Mouse (Mus musculus) lung, embryonic 14.5 days (tissue): Measurements from ENCODE around the gene Sfxn3. TPM values are rescaled to one million over a fixed set of nuclear protein-coding genes. Genes with fewer than 3 reads are reported as not detected.

Experiments used
- ATAC-seq: fragments of 200-750 bp; cut with Nextera tagmentation; 2 replicates; pipeline ENCODE4 v1.8.0; 2017; ENCODE audit warnings: mild to moderate bottlenecking, moderate TSS enrichment, moderate library complexity; ENCODE audit not compliant: insufficient read depth
- DNase-seq: peaks from one replicate; pipeline ENCODE4 v3.0.0-alpha.2; 2015
- H3K27ac ChIP-seq: fragments of 300-500 bp; sonication (generic); 2 replicates; pipeline ENCODE4 v1.5.1; 2014; ENCODE audit warnings: low read depth, mild to moderate bottlenecking, moderate library complexity
- H3K27me3 ChIP-seq: fragments of 300-500 bp; sonication (generic); 2 replicates; pipeline ENCODE4 v1.6.1; 2014; ENCODE audit warnings: low read length, control low read depth; ENCODE audit not compliant: insufficient read depth
- H3K36me3 ChIP-seq: fragments of 300-500 bp; sonication (generic); 2 replicates; pipeline ENCODE4 v1.6.1; 2014; ENCODE audit warnings: control low read depth; ENCODE audit not compliant: insufficient read depth
- H3K4me1 ChIP-seq: fragments of 300-500 bp; sonication (generic); 2 replicates; pipeline ENCODE4 v1.6.1; 2014; ENCODE audit warnings: antibody characterized with exemption, control low read depth; ENCODE audit not compliant: insufficient read depth
- H3K4me2 ChIP-seq: fragments of 300-500 bp; sonication (generic); 2 replicates; pipeline ENCODE4 v1.6.1; 2014; ENCODE audit warnings: mild to moderate bottlenecking
- H3K4me3 ChIP-seq: fragments of 300-500 bp; sonication (generic); 2 replicates; pipeline ENCODE4 v1.5.1; 2014; ENCODE audit warnings: low read depth, low read length
- H3K9ac ChIP-seq: fragments of 300-500 bp; sonication (generic); 2 replicates; pipeline ENCODE4 v1.6.1; 2014
- H3K9me3 ChIP-seq: fragments of 300-500 bp; sonication (generic); 2 replicates; pipeline ENCODE4 v1.6.1; 2016; ENCODE audit warnings: low read depth, low read length, control low read depth
- CTCF ChIP-seq: IDR thresholded peaks from 2 replicates; pipeline ENCODE4 v1.5.1; 2016; ENCODE audit warnings: antibody characterized with exemption, low read depth
- WGBS: fragments of 180-500 bp; shearing (Covaris S2); extraction: QIAGEN DNeasy Blood & Tissue Kit; methylation state at CpG from one replicate; pipeline ENCODE4 v1.1.7; 2014; 5-methylcytosine and 5-hydroxymethylcytosine counted together
- polyA plus RNA-seq: library from polyadenylated mRNA; unstranded; fragments of >200 nt; fragmentation: Nextera tagmentation; extraction: Ambion mirVana; gene quantifications from 2 replicates; pipeline ENCODE4 v1.2.1, GENCODE M21; 2014

Gene Sfxn3
- polyA plus RNA-seq, 1 experiment from 2014 or later: 18.3 TPM

- H3K4me1 ChIP-seq: no peaks in the 10 kb centered on the region
- ATAC-seq: no peak
- H3K9me3 ChIP-seq: no peaks in the 10 kb centered on the region
- H3K27ac ChIP-seq: no peak overlapping the region
- no peak overlapping the region for H3K9ac ChIP-seq
- WGBS: 48% methylated on average over 13 of the region's 13 CpGs
- TF ChIP-seq CTCF: no peak
- H3K4me2 ChIP-seq: no peak overlapping the region
- H3K36me3 ChIP-seq: no peaks in the 10 kb centered on the region
- DNase-seq: no peak
- no peak overlapping the region for H3K4me3 ChIP-seq
- peaks cover 35% of the 10 kb centered on the region for H3K27me3 ChIP-seq
These were observed 7.1 kb upstream of the Sfxn3 start for GRCm38 (mm10) chr19:45040214-45040613.

DNA sequence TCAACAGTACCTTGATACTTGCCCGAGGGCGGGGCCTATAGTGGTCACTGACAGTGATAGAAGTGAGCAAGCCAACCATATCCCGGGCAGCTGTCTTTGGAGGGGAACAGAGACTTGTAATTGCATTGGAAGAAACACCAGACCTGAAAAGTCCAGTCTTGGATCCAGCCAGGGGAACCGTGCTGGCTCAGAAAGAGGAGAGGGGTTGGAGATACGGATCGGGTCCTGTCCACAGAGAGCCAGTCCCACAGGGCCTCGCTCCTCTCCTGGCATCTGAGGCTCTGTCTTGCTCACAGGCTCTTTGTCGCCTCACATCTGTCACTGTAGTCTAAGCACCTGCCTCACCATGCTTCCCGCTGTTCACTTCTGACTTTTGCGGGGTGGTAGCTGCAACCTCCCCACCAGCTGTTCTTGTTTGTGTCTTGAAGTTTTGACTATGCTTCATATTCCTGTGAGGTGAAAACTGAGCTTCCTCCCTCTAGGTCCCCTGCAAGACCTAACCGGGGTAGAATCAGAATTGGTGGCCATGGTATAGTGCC lies 2.8 kb upstream of the Sfxn3 start:
- WGBS: 54% methylated on average over 11 of the region's 11 CpGs
- H3K27me3 ChIP-seq: peaks cover 42% of the 10 kb centered on the region
- TF ChIP-seq CTCF: no peak

DNA sequence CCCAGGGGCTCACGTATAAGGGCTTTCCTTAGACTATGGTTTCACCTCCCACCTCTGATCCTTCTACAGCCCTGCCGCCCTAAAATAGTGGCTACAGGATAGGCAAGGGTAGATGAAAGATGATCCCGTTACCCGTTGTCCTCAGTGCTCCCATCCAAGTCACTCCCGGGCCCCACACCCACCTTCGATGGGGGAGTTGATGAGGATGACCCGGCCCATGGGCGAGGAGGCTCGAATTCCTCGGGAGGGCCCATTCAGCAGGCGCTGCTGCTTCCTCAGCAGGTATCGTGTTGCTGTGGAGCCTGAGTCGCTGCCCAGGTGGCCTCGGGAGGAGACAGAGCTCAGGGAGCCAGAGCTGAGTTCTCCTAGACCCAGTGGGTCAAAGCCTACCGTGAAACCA lies 2.1 kb upstream of the Sfxn3 start:
- peaks cover 38% of the 10 kb centered on the region for H3K27me3 ChIP-seq
- H3K4me3 ChIP-seq: no peak overlapping the region
- no peak for DNase-seq
- 31% methylated on average over 15 of the region's 15 CpGs for WGBS
- ATAC-seq: no peak
- no peak for TF ChIP-seq CTCF
- H3K9ac ChIP-seq: no peak overlapping the region
- no peak overlapping the region for H3K27ac ChIP-seq
- 0 out of 2 replicates have a peak, but pooled peaks cover 2% of the 10 kb centered on the region for H3K36me3 ChIP-seq
- H3K9me3 ChIP-seq: no peaks in the 10 kb centered on the region
- 0 out of 2 replicates have a peak, but pooled peaks cover 7% of the 10 kb centered on the region for H3K4me1 ChIP-seq
- H3K4me2 ChIP-seq: no peak overlapping the region

More for the DNA sequence above, 2.8 kb upstream of the Sfxn3 start:
- H3K4me3 ChIP-seq: no peak overlapping the region
- no peaks in the 10 kb centered on the region for H3K36me3 ChIP-seq
- no peak overlapping the region for H3K4me2 ChIP-seq
- H3K9ac ChIP-seq: no peak overlapping the region
- 0 out of 2 replicates have a peak, but pooled peaks cover 7% of the 10 kb centered on the region for H3K4me1 ChIP-seq
- no peaks in the 10 kb centered on the region for H3K9me3 ChIP-seq
- DNase-seq (no peak), ATAC-seq (no peak)
- H3K27ac ChIP-seq: no peak overlapping the region

DNA sequence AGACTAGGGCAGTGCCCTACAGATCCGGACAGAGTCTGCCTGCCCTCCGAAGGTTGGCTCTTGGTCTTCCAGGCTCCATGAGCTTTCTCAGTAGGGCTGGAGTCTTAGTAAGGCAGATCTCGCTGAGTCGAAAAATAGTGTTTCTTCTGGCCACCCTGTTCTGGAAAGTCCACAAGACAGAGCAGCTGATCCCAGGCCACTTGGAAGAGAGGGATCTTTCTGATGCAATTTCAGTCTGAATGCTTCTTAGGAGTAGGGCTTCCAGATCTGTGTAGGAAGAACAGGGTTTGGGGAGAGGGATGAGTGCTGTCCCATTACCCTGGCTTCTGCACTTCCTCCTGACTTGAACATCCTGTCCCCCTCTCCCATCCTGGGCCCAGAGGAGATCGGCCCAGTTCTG lies 1.7 kb upstream of the Sfxn3 start, which contains the start of gene Pdzd7:
TSS of gene Pdzd7 (minus strand) at position 67 of the 400 bp plus-strand sequence.
- H3K9ac ChIP-seq: peak within 1 kb of the TSS; percentile 58
- 79% methylated on average over 5 of the region's 5 CpGs for WGBS
- TF ChIP-seq CTCF: no peak
- ATAC-seq (no peak), DNase-seq (no peak)
- H3K27me3 ChIP-seq: peaks cover 34% of the 10 kb centered on the region
- 0 out of 2 replicates have a peak, but pooled peaks cover 7% of the 10 kb centered on the region for H3K4me1 ChIP-seq
- H3K27ac ChIP-seq: no peak within 1 kb of the TSS
- H3K4me3 ChIP-seq: peak within 1 kb of the TSS; percentile 41
- 0 out of 2 replicates have a peak, but pooled peaks cover 5% of the 10 kb centered on the region for H3K36me3 ChIP-seq
- H3K4me2 ChIP-seq: peak within 1 kb of the TSS; percentile 91
- no peaks in the 10 kb centered on the region for H3K9me3 ChIP-seq

GRCm38 (mm10) chr19:45046523-45047321 lies 581 bp upstream of the Sfxn3 start:
- DNase-seq: peak; percentile 88
- WGBS: under 1% methylated on average over 34 of the region's 34 CpGs
- 0 out of 2 replicates have a peak, but pooled peaks cover 9% of the 10 kb centered on the region for H3K36me3 ChIP-seq

GRCm38 (mm10) chr19:45047935-45048643 lies 786 bp downstream of the Sfxn3 start:
- H3K9ac ChIP-seq: peak overlapping the region; percentile 58
- H3K36me3 ChIP-seq: peaks cover 22% of the 10 kb centered on the region; the same call in 1 of the 2 replicates
- 0 out of 2 replicates have a peak, but pooled peaks cover 7% of the 10 kb centered on the region for H3K4me1 ChIP-seq
- TF ChIP-seq CTCF: no peak
- H3K27ac ChIP-seq: peak overlapping the region; percentile 92
- no peaks in the 10 kb centered on the region for H3K9me3 ChIP-seq
- peak overlapping the region; percentile 41 for H3K4me3 ChIP-seq
- peak overlapping the region; percentile 91 for H3K4me2 ChIP-seq
- H3K27me3 ChIP-seq: peaks cover 28% of the 10 kb centered on the region
- 19% methylated on average over 11 of the region's 11 CpGs for WGBS
- ATAC-seq: peak; percentile 75
- peak; percentile 66 for DNase-seq

More at GRCm38 (mm10) chr19:45046523-45047321, 581 bp upstream of the Sfxn3 start:
- H3K4me3 ChIP-seq: peak overlapping the region; percentile 41
- H3K27me3 ChIP-seq: peaks cover 28% of the 10 kb centered on the region
- peak overlapping the region; percentile 91 for H3K4me2 ChIP-seq
- H3K9ac ChIP-seq: peak overlapping the region; percentile 58
- no peaks in the 10 kb centered on the region for H3K9me3 ChIP-seq
- peak overlapping the region; percentile 92 for H3K27ac ChIP-seq
- H3K4me1 ChIP-seq: 0 out of 2 replicates have a peak, but pooled peaks cover 7% of the 10 kb centered on the region
- peak; percentile 58 for ATAC-seq
- TF ChIP-seq CTCF: no peak
